Mouse (Mus musculus) stomach, embryonic 16.5 days (tissue): ENCODE data around the gene Tmem203. TPM values are rescaled to one million over a fixed set of nuclear protein-coding genes. Genes with fewer than 3 reads are reported as not detected.

ENCODE experiments used
- ATAC-seq: fragments of 200-750 bp; cut with Nextera tagmentation; 2 replicates; pipeline ENCODE4 v1.8.0; 2017; ENCODE audit warnings: moderate number of reproducible peaks, moderate TSS enrichment; ENCODE audit not compliant: insufficient read depth, low FRiP score
- H3K27ac ChIP-seq: fragments of 300-500 bp; sonication (generic); 2 replicates; pipeline ENCODE4 v1.5.1; 2014; ENCODE audit warnings: low read length
- H3K27me3 ChIP-seq: fragments of 300-500 bp; sonication (generic); 2 replicates; pipeline ENCODE4 v1.6.1; 2014; ENCODE audit warnings: low read length, control low read depth, mixed read lengths; ENCODE audit not compliant: control insufficient read depth, insufficient read depth
- H3K36me3 ChIP-seq: fragments of 300-500 bp; sonication (generic); 2 replicates; pipeline ENCODE4 v1.6.1; 2014; ENCODE audit warnings: low read length; ENCODE audit not compliant: control insufficient read depth, insufficient read depth
- H3K4me1 ChIP-seq: fragments of 300-500 bp; sonication (generic); 2 replicates; pipeline ENCODE4 v1.6.1; 2014; ENCODE audit warnings: low read length, control low read depth, mixed read lengths; ENCODE audit not compliant: control insufficient read depth, insufficient read depth
- H3K4me2 ChIP-seq: fragments of 300-500 bp; sonication (generic); 2 replicates; pipeline ENCODE4 v1.6.1; 2014; ENCODE audit warnings: low read depth, low read length, mixed read lengths
- H3K4me3 ChIP-seq: fragments of 300-500 bp; sonication (generic); replicated peaks from 2 replicates; pipeline ENCODE4 v1.5.1; 2014; ENCODE audit warnings: mild to moderate bottlenecking, low read length
- H3K9ac ChIP-seq: fragments of 300-500 bp; sonication (generic); 2 replicates; pipeline ENCODE4 v1.6.1; 2014; ENCODE audit warnings: low read length
- H3K9me3 ChIP-seq: fragments of 300-500 bp; sonication (generic); replicated peaks from 2 replicates; pipeline ENCODE4 v1.6.1; 2016; ENCODE audit warnings: low read length, control low read depth; ENCODE audit not compliant: control insufficient read depth
- WGBS: fragments of 180-500 bp; shearing (Covaris S2); extraction: QIAGEN DNeasy Blood & Tissue Kit; methylation state at CpG from one replicate; pipeline ENCODE4 v1.1.7; 2014; 5-methylcytosine and 5-hydroxymethylcytosine counted together
- polyA plus RNA-seq: library from polyadenylated mRNA; unstranded; fragments of >200 nt; fragmentation: Nextera tagmentation; extraction: Ambion mirVana; gene quantifications from 2 replicates; pipeline ENCODE4 v1.2.1, GENCODE M21; 2015

The Tmem203 gene
- polyA plus RNA-seq = 19.5 and 20.2 TPM in 2 replicates

GRCm38 (mm10) chr2:25255284-25255779, at the start of gene Tmem203:
Gene Tmem203, plus strand, starts transcription at chr2:25255439.
- Histone ChIP-seq H3K4me3 (peak within 1 kb of the TSS; percentile 85), H3K27ac (peak within 1 kb of the TSS; percentile 48), H3K27me3 (no peaks in the 10 kb centered on the region), H3K4me2 (peak within 1 kb of the TSS; percentile 91), H3K4me1 (peaks cover 14% of the 10 kb centered on the region), H3K36me3 (no peaks in the 10 kb centered on the region), H3K9me3 (no peaks in the 10 kb centered on the region), H3K9ac (peak within 1 kb of the TSS; percentile 84)
- peak; percentile 81 for ATAC-seq
- under 1% methylated on average over 39 of the region's 39 CpGs for WGBS

GRCm38 (mm10) chr2:25207593-25207992, 47.6 kb upstream of the Tmem203 start:
- ATAC-seq = no peak
- H3K27me3 ChIP-seq = no peaks in the 10 kb centered on the region
- H3K4me1 ChIP-seq = peaks cover 17% of the 10 kb centered on the region
- no peak overlapping the region for H3K27ac ChIP-seq
- H3K9me3 ChIP-seq = no peaks in the 10 kb centered on the region
- 78% methylated on average over 1 of the region's 1 CpGs for WGBS
- H3K4me3 ChIP-seq = no peak overlapping the region
- H3K9ac ChIP-seq = no peak overlapping the region
- H3K36me3 ChIP-seq = peaks cover 9% of the 10 kb centered on the region; the same call in 1 of the 2 replicates
- H3K4me2 ChIP-seq = no peak overlapping the region

GRCm38 (mm10) chr2:25210686-25211085, 44.6 kb upstream of the Tmem203 start:
- H3K4me2 ChIP-seq = peak overlapping the region; percentile 89
- no peaks in the 10 kb centered on the region for H3K27me3 ChIP-seq
- 0 out of 2 replicates have a peak, but pooled peaks cover 4% of the 10 kb centered on the region for H3K36me3 ChIP-seq
- H3K27ac ChIP-seq = peak overlapping the region; percentile 81
- peak; percentile 18; the same call in 1 of the 2 replicates for ATAC-seq
- H3K9me3 ChIP-seq = no peaks in the 10 kb centered on the region
- peak overlapping the region; percentile 92 for H3K4me3 ChIP-seq
- peak overlapping the region; percentile 97 for H3K9ac ChIP-seq
- under 1% methylated on average over 24 of the region's 24 CpGs for WGBS
- H3K4me1 ChIP-seq = peaks cover 17% of the 10 kb centered on the region

DNA sequence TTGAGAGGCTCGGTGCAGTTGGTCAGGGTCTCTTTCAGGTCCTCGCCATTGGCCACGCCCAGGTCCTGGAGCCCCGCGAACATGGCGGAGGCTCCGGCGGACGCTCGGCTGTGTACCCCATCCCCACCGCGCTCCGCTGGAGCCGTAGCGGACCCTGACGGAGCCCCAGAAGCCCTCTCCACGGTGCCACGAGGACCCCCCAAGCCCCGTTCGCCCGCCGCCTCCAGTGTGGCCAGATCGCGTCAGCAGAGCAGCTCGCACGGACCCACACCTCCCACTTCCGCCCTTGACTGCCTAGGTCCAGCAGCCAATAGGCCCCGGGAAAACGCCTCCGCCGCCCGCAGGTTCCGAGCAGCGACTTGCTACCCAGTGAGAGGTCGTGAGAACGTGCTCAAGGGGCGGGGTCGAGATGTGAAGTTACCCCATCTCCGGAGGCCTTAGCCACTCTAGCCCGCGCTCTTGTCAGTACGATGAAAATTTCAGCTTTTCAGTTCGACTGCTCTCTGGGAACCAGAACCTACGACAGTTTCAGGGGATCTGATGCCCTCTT, 44.0 kb upstream of the Tmem203 start, which contains the start of gene Nelfb:
TSS of gene Nelfb (minus strand) at position 369 of the 550 bp plus-strand sequence.
- Histone ChIP-seq H3K9me3 (no peaks in the 10 kb centered on the region), H3K4me2 (peak within 1 kb of the TSS; percentile 89), H3K27ac (peak within 1 kb of the TSS; percentile 81), H3K9ac (peak within 1 kb of the TSS; percentile 97), H3K36me3 (0 out of 2 replicates have a peak, but pooled peaks cover 4% of the 10 kb centered on the region), H3K27me3 (no peaks in the 10 kb centered on the region), H3K4me1 (peaks cover 17% of the 10 kb centered on the region), H3K4me3 (peak within 1 kb of the TSS; percentile 92)
- under 1% methylated on average over 44 of the region's 44 CpGs for WGBS
- ATAC-seq = peak; percentile 91

GRCm38 (mm10) chr2:25213266-25213865, 41.9 kb upstream of the Tmem203 start:
- no peaks in the 10 kb centered on the region for H3K27me3 ChIP-seq
- H3K27ac ChIP-seq = no peak overlapping the region
- 60% methylated on average over 23 of the region's 23 CpGs for WGBS
- H3K9me3 ChIP-seq = no peaks in the 10 kb centered on the region
- H3K4me1 ChIP-seq = peaks cover 15% of the 10 kb centered on the region
- H3K9ac ChIP-seq = no peak overlapping the region
- H3K4me3 ChIP-seq = no peak overlapping the region
- no peak for ATAC-seq
- H3K36me3 ChIP-seq = no peaks in the 10 kb centered on the region
- H3K4me2 ChIP-seq = no peak overlapping the region

- H3K9me3 ChIP-seq = no peaks in the 10 kb centered on the region
- no peaks in the 10 kb centered on the region for H3K27me3 ChIP-seq
- WGBS = 61% methylated on average over 3 of the region's 3 CpGs
- H3K4me2 ChIP-seq = no peak within 1 kb of the TSS
- no peak for ATAC-seq
- H3K36me3 ChIP-seq = no peaks in the 10 kb centered on the region
- H3K4me3 ChIP-seq = no peak within 1 kb of the TSS
- no peak within 1 kb of the TSS for H3K9ac ChIP-seq
- H3K27ac ChIP-seq = no peak within 1 kb of the TSS
- H3K4me1 ChIP-seq = peaks cover 10% of the 10 kb centered on the region
Measured at GRCm38 (mm10) chr2:25214444-25214843, 40.8 kb upstream of the Tmem203 start, which contains the start of gene Stpg3. Gene Stpg3, minus strand, starts transcription at chr2:25214637.

GRCm38 (mm10) chr2:25217666-25218065, 37.6 kb upstream of the Tmem203 start:
- 60% methylated on average over 2 of the region's 2 CpGs for WGBS
- Histone ChIP-seq H3K9ac (no peak overlapping the region), H3K9me3 (no peaks in the 10 kb centered on the region), H3K36me3 (0 out of 2 replicates have a peak, but pooled peaks cover 5% of the 10 kb centered on the region), H3K27me3 (no peaks in the 10 kb centered on the region), H3K4me3 (no peak overlapping the region), H3K4me1 (no peaks in the 10 kb centered on the region), H3K27ac (no peak overlapping the region), H3K4me2 (no peak overlapping the region)
- no peak for ATAC-seq

- no peak for ATAC-seq
- H3K9ac ChIP-seq = no peak within 1 kb of the TSS
- H3K4me3 ChIP-seq = no peak within 1 kb of the TSS
- no peak within 1 kb of the TSS for H3K27ac ChIP-seq
- no peaks in the 10 kb centered on the region for H3K9me3 ChIP-seq
- no peaks in the 10 kb centered on the region for H3K27me3 ChIP-seq
- H3K4me1 ChIP-seq = peaks cover 3% of the 10 kb centered on the region
- H3K36me3 ChIP-seq = 0 out of 2 replicates have a peak, but pooled peaks cover 5% of the 10 kb centered on the region
- H3K4me2 ChIP-seq = no peak within 1 kb of the TSS
Measured at GRCm38 (mm10) chr2:25218445-25218844, 36.8 kb upstream of the Tmem203 start, which contains the start of gene Fam166a. Gene Fam166a, plus strand, starts transcription at chr2:25218745.

GRCm38 (mm10) chr2:25221331-25221772, 33.9 kb upstream of the Tmem203 start:
- H3K4me3 ChIP-seq = no peak overlapping the region
- peaks cover 17% of the 10 kb centered on the region for H3K4me1 ChIP-seq
- H3K4me2 ChIP-seq = no peak overlapping the region
- H3K9me3 ChIP-seq = no peaks in the 10 kb centered on the region
- H3K36me3 ChIP-seq = 0 out of 2 replicates have a peak, but pooled peaks cover 5% of the 10 kb centered on the region
- 65% methylated on average over 5 of the region's 5 CpGs for WGBS
- no peak for ATAC-seq
- H3K27me3 ChIP-seq = no peaks in the 10 kb centered on the region
- no peak overlapping the region for H3K27ac ChIP-seq
- no peak overlapping the region for H3K9ac ChIP-seq
